ENCODE assay signal across 9 mouse cellular contexts in the genomic region with DNA sequence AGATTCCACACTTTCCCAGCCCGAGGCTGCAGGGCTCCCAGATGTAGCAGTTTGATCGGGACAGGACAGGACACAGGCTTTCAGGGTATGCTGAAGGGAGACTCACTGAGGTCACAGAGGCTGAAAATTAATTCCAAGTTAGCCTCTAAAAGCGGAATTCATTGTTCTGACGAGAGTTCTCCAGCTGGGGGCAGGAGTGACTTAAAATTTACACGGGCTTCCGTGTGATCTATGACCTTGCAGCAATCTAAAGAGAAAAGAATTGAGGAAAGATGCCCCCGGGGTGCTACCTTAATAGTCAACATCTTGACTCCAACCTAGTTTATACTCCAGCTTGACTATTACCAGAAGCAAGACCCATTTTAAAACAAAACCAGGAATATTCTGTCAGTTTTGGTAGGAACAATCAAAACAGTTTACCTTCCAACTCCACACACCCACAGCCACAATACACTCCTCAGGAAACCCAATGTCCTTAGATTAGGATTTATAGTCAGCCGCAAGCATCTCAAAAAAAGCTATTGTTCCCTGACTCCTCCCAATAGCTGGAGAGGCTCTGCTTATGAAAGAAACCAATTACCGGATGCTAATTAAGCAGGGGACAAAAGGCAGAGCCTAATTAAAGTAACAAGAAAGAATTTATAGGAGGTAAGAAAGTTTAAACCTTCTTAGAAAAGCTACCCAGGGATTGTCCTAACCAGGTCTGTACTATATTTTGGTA. TPM values are rescaled to one million over a fixed set of nuclear protein-coding genes. Genes with fewer than 3 reads are reported as not detected.
DNase-seq lines count a peak whose midpoint lies in the region; ATAC-seq lines count a peak whose summit lies in the region.
"Had no signal": no experiment of that assay in that cellular context is flagged by ENCODE, and none has a peak within 500 bp of the region (broad histone marks: within the 10 kb centered on the region; RNA-seq: fewer than 3 reads in every experiment).

No protein-coding gene starts in this region.

- 1% methylated on average over 9 of the region's 9 CpGs for WGBS in forebrain, embryonic 11.5 days
- WGBS in forebrain, embryonic 13.5 days = under 1% methylated on average over 9 of the region's 9 CpGs
- 4% methylated on average over 9 of the region's 9 CpGs for WGBS in neural tube, embryonic 11.5 days
- WGBS in neural tube, embryonic 15.5 days = 2% methylated on average over 9 of the region's 9 CpGs

- 0 out of 2 replicates have a peak, but pooled peaks cover 5% of the 10 kb centered on the region for H3K4me1 ChIP-seq in forebrain, embryonic 11.5 days (replicated peaks; ENCODE audit: control insufficient read depth, insufficient read depth, low read length)
- peaks cover 29% of the 10 kb centered on the region for H3K4me1 ChIP-seq in forebrain, embryonic 13.5 days
- H3K4me1 ChIP-seq in neural tube, embryonic 11.5 days (ENCODE audit: control insufficient read depth, insufficient read depth, low read length) = peaks cover 5% of the 10 kb centered on the region; the same call in 1 of the 2 replicates
- peaks cover 9% of the 10 kb centered on the region; the same call in 1 of the 2 replicates for H3K4me1 ChIP-seq in neural tube, embryonic 15.5 days

- no peak overlapping the region for H3K27ac ChIP-seq in forebrain, embryonic 11.5 days (ENCODE audit: low read depth, low read length)
- no peak overlapping the region; the same call in 1 of the 2 replicates for H3K27ac ChIP-seq in forebrain, embryonic 13.5 days
- no peak overlapping the region for H3K27ac ChIP-seq in neural tube, embryonic 11.5 days (ENCODE audit: low read depth, low read length)
- no peak overlapping the region for H3K27ac ChIP-seq in neural tube, embryonic 15.5 days (replicated peaks)

- H3K4me2 ChIP-seq in forebrain, embryonic 11.5 days (ENCODE audit: low read depth, low read length, severe bottlenecking) = no peak overlapping the region
- no peak overlapping the region for H3K4me2 ChIP-seq in forebrain, embryonic 13.5 days
- H3K4me2 ChIP-seq in neural tube, embryonic 11.5 days (ENCODE audit: low read depth) = no peak overlapping the region
- no peak overlapping the region for H3K4me2 ChIP-seq in neural tube, embryonic 15.5 days

- 0 out of 2 replicates have a peak, but pooled peaks cover 2% of the 10 kb centered on the region for H3K27me3 ChIP-seq in forebrain, embryonic 11.5 days (ENCODE audit: control insufficient read depth, insufficient read depth, low read length)
- peaks cover 5% of the 10 kb centered on the region; the same call in 1 of the 2 replicates for H3K27me3 ChIP-seq in forebrain, embryonic 13.5 days
- no peaks in the 10 kb centered on the region for H3K27me3 ChIP-seq in neural tube, embryonic 11.5 days (ENCODE audit: control insufficient read depth, insufficient read depth, low read length)
- no peaks in the 10 kb centered on the region for H3K27me3 ChIP-seq in neural tube, embryonic 15.5 days (replicated peaks)

- DNase-seq in forebrain, embryonic 11.5 days (ENCODE audit: low spot score) = no peak
- DNase-seq in neural tube, embryonic 11.5 days (ENCODE audit: low spot score) = peak; percentile 53
- DNase-seq in cerebellum, adult 8-10 months = peak; percentile 11
- DNase-seq in heart, postnatal 36 days = peak; percentile 67 to 68
- DNase-seq in lung, postnatal 14 days = peak; percentile 65

- H3K9me3 ChIP-seq in forebrain, embryonic 11.5 days (ENCODE audit: control insufficient read depth, low read length) = no peaks in the 10 kb centered on the region
- H3K9me3 ChIP-seq in forebrain, embryonic 13.5 days (replicated peaks) = no peaks in the 10 kb centered on the region
- no peaks in the 10 kb centered on the region for H3K9me3 ChIP-seq in neural tube, embryonic 11.5 days (ENCODE audit: control insufficient read depth, low read length)
- no peaks in the 10 kb centered on the region for H3K9me3 ChIP-seq in neural tube, embryonic 15.5 days (replicated peaks)

- intact Hi-C loops in heart, postnatal 36 days (cut with DNase I) = loop anchor here (1.0 to 5.0 kb wide), 4 partner anchors 49 to 213 kb away; a partner anchor contains a TSS

- H3K36me3 ChIP-seq in forebrain, embryonic 11.5 days (ENCODE audit: control insufficient read depth, insufficient read depth, low read length) = no peaks in the 10 kb centered on the region
- H3K36me3 ChIP-seq in forebrain, embryonic 13.5 days (ENCODE audit: poor library complexity, severe bottlenecking) = no peaks in the 10 kb centered on the region
- H3K36me3 ChIP-seq in neural tube, embryonic 11.5 days (ENCODE audit: control insufficient read depth, insufficient read depth, low read length) = no peaks in the 10 kb centered on the region
- no peaks in the 10 kb centered on the region for H3K36me3 ChIP-seq in neural tube, embryonic 15.5 days

- no peak overlapping the region for H3K9ac ChIP-seq in forebrain, embryonic 11.5 days (ENCODE audit: low read length)
- no peak overlapping the region for H3K9ac ChIP-seq in forebrain, embryonic 13.5 days
- H3K9ac ChIP-seq in neural tube, embryonic 11.5 days (ENCODE audit: low read length) = no peak overlapping the region
- no peak overlapping the region for H3K9ac ChIP-seq in neural tube, embryonic 15.5 days (replicated peaks)

- H3K4me3 ChIP-seq in forebrain, embryonic 11.5 days (ENCODE audit: low read depth, low read length) = no peak overlapping the region
- H3K4me3 ChIP-seq in forebrain, embryonic 13.5 days = no peak overlapping the region
- H3K4me3 ChIP-seq in neural tube, embryonic 11.5 days (ENCODE audit: low read depth, low read length) = no peak overlapping the region
- no peak overlapping the region for H3K4me3 ChIP-seq in neural tube, embryonic 15.5 days (replicated peaks)

- ATAC-seq in forebrain, embryonic 11.5 days (replicated peaks; ENCODE audit: low FRiP score) = peak; percentile 38; the same call in 1 of the 2 replicates
- ATAC-seq in forebrain, embryonic 13.5 days = no peak
- ATAC-seq in neural tube, embryonic 11.5 days (ENCODE audit: insufficient read depth, low FRiP score, low TSS enrichment) = peak; percentile 46; the same call in 1 of the 2 replicates
- no peak for ATAC-seq in neural tube, embryonic 15.5 days (ENCODE audit: low FRiP score)
- ATAC-seq in monocyte, adult 5-6 weeks (replicated peaks; ENCODE audit: insufficient number of reproducible peaks, low FRiP score, low TSS enrichment, poor library complexity, severe bottlenecking) = no peak

RNA-seq across cellular contexts. Expression of a gene that starts 3.6 kb away (rescaled TPM):
- 225 and 231 TPM in 2 replicates for polyA plus RNA-seq in forebrain, embryonic 11.5 days (2014; fragmentation: Nextera tagmentation; extraction: Ambion mirVana)
- polyA plus RNA-seq in forebrain, embryonic 13.5 days (2015; fragmentation: Nextera tagmentation; extraction: Ambion mirVana) = 147 and 153 TPM in 2 replicates
- polyA plus RNA-seq in neural tube, embryonic 11.5 days (2014; fragmentation: Nextera tagmentation; extraction: Ambion mirVana) = 383 and 395 TPM in 2 replicates
- 197 and 409 TPM in 2 replicates for polyA plus RNA-seq in neural tube, embryonic 15.5 days (2015; fragmentation: Nextera tagmentation; extraction: Ambion mirVana)
- 100 to 1,000 TPM; 111 to 112 TPM for total RNA-seq in heart, postnatal 36 days (2021)
- total RNA-seq in monocyte, adult 5-6 weeks (2017) = 203 to 367 TPM (median 305 TPM) in 3 replicates

RNA-seq across cellular contexts. Expression of a gene that starts 3.6 kb away (rescaled TPM):
- polyA plus RNA-seq in forebrain, embryonic 11.5 days (2014; fragmentation: Nextera tagmentation; extraction: Ambion mirVana) = not detected in 2 replicates
- polyA plus RNA-seq in forebrain, embryonic 13.5 days (2015; fragmentation: Nextera tagmentation; extraction: Ambion mirVana) = not detected in 2 replicates
- 0.69 TPM in 1 of 2 replicates, not detected in the other for polyA plus RNA-seq in neural tube, embryonic 11.5 days (2014; fragmentation: Nextera tagmentation; extraction: Ambion mirVana)
- polyA plus RNA-seq in neural tube, embryonic 15.5 days (2015; fragmentation: Nextera tagmentation; extraction: Ambion mirVana) = not detected in 2 replicates
- under 1 TPM in 1 of 2 experiments, not detected in 1; 0.76 TPM for total RNA-seq in heart, postnatal 36 days (2021)
- total RNA-seq in monocyte, adult 5-6 weeks (2017) = not detected in 3 replicates
- total RNA-seq: layer of hippocampus, adult 18-20 months had no signal

RNA-seq across cellular contexts. Expression of a gene that starts 7.7 kb away (rescaled TPM):
- polyA plus RNA-seq in forebrain, embryonic 11.5 days (2014; fragmentation: Nextera tagmentation; extraction: Ambion mirVana) = 5.6 and 8.1 TPM in 2 replicates
- polyA plus RNA-seq in forebrain, embryonic 13.5 days (2015; fragmentation: Nextera tagmentation; extraction: Ambion mirVana) = 2.7 and 4.8 TPM in 2 replicates
- 8.3 and 12.5 TPM in 2 replicates for polyA plus RNA-seq in neural tube, embryonic 11.5 days (2014; fragmentation: Nextera tagmentation; extraction: Ambion mirVana)
- polyA plus RNA-seq in neural tube, embryonic 15.5 days (2015; fragmentation: Nextera tagmentation; extraction: Ambion mirVana) = 20.6 and 115 TPM in 2 replicates
- 1 to 10 TPM; 3.4 to 4.1 TPM for total RNA-seq in heart, postnatal 36 days (2021)
- 38.2 to 83.6 TPM (median 70.9 TPM) in 3 replicates for total RNA-seq in monocyte, adult 5-6 weeks (2017)

RNA-seq across cellular contexts. Expression of a gene that starts 9.2 kb away (rescaled TPM):
- polyA plus RNA-seq in forebrain, embryonic 11.5 days (2014; fragmentation: Nextera tagmentation; extraction: Ambion mirVana) = 0.49 TPM in 1 of 2 replicates, not detected in the other
- 0.45 and 0.64 TPM in 2 replicates for polyA plus RNA-seq in forebrain, embryonic 13.5 days (2015; fragmentation: Nextera tagmentation; extraction: Ambion mirVana)
- 1.2 and 1.4 TPM in 2 replicates for polyA plus RNA-seq in neural tube, embryonic 11.5 days (2014; fragmentation: Nextera tagmentation; extraction: Ambion mirVana)
- 3.0 and 4.5 TPM in 2 replicates for polyA plus RNA-seq in neural tube, embryonic 15.5 days (2015; fragmentation: Nextera tagmentation; extraction: Ambion mirVana)
- under 1 TPM in 1 of 2 experiments, not detected in 1; 0.42 TPM for total RNA-seq in heart, postnatal 36 days (2021)
- 2.4 TPM in 1 of 3 replicates, not detected in the others for total RNA-seq in monocyte, adult 5-6 weeks (2017)
- total RNA-seq: layer of hippocampus, adult 18-20 months had no signal

RNA-seq across cellular contexts. Expression of a gene that starts 18.1 kb away (rescaled TPM):
- 15.8 and 16.1 TPM in 2 replicates for polyA plus RNA-seq in forebrain, embryonic 11.5 days (2014; fragmentation: Nextera tagmentation; extraction: Ambion mirVana)
- polyA plus RNA-seq in forebrain, embryonic 13.5 days (2015; fragmentation: Nextera tagmentation; extraction: Ambion mirVana) = 8.2 and 9.4 TPM in 2 replicates
- 13.3 and 15.8 TPM in 2 replicates for polyA plus RNA-seq in neural tube, embryonic 11.5 days (2014; fragmentation: Nextera tagmentation; extraction: Ambion mirVana)
- 6.3 and 10.2 TPM in 2 replicates for polyA plus RNA-seq in neural tube, embryonic 15.5 days (2015; fragmentation: Nextera tagmentation; extraction: Ambion mirVana)
- total RNA-seq in heart, postnatal 36 days (2021) = 1 to 10 TPM; 4.4 to 4.9 TPM
- total RNA-seq in monocyte, adult 5-6 weeks (2017) = 10.6 to 14.2 TPM (median 13.8 TPM) in 3 replicates

Comparison
In these comparisons a context has a peak if more than half of its experiments do, and no peak if none do; other contexts are left out.
1. ATAC-seq: peak in forebrain, embryonic 11.5 days (single experiment) and neural tube, embryonic 11.5 days (single experiment); none in forebrain, embryonic 13.5 days (single experiment), neural tube, embryonic 15.5 days (single experiment) and monocyte, adult 5-6 weeks (single experiment).